Mouse (Mus musculus) layer of hippocampus, postnatal 10 days (tissue): ENCODE results near the gene Arid5b. TPM values are rescaled to one million over a fixed set of nuclear protein-coding genes. Genes with fewer than 3 reads are reported as not detected.
"Not testable (repeated sequence)": the region's sequence is repeated elsewhere in the genome, so short reads cannot be mapped to it uniquely, and the experiment has no call there.

Experiments used
- DNase-seq, 2 experiments: peaks; one replicate each; pipeline ENCODE4 v3.0.0; 2021; ENCODE audit warnings: low spot score in 2 of 2
- total RNA-seq, 2 experiments: library from RNA; stranded (reverse); gene quantifications; 2 replicates each; pipeline ENCODE4 v1.2.3; 2021

Arid5b gene
- total RNA-seq, 2 experiments from 2014 or later, result 16.0 to 18.2 TPM

GRCm38 (mm10) chr10:68119285-68119684 is 159.3 kb downstream of the Arid5b start:
- DNase-seq, result no peak

GRCm38 (mm10) chr10:68114955-68115354 is 163.6 kb downstream of the Arid5b start:
- no peak for DNase-seq

- DNase-seq, result no peak
These were observed 164.9 kb downstream of the Arid5b start for GRCm38 (mm10) chr10:68113645-68114044.

GRCm38 (mm10) chr10:68112983-68113382 is 165.6 kb downstream of the Arid5b start:
- DNase-seq, result no peak

GRCm38 (mm10) chr10:68110607-68111006 is 167.9 kb downstream of the Arid5b start:
- DNase-seq, result no peak

- DNase-seq, result peak in 1 of 2 experiments; percentile 27
These were observed 168.4 kb downstream of the Arid5b start for GRCm38 (mm10) chr10:68110182-68110581.

- DNase-seq, result no peak
These were observed 168.9 kb downstream of the Arid5b start for GRCm38 (mm10) chr10:68109651-68110050.

GRCm38 (mm10) chr10:68107716-68108115 is 170.8 kb downstream of the Arid5b start:
- no peak for DNase-seq

- no peak for DNase-seq
These were observed 172.1 kb downstream of the Arid5b start for GRCm38 (mm10) chr10:68106351-68106950.

GRCm38 (mm10) chr10:68104881-68105781 is 173.4 kb downstream of the Arid5b start:
- DNase-seq, result no peak

- DNase-seq, result no peak
These were observed 174.1 kb downstream of the Arid5b start for GRCm38 (mm10) chr10:68104481-68104880.

- DNase-seq, result no peak
These were observed 174.6 kb downstream of the Arid5b start for GRCm38 (mm10) chr10:68103988-68104387.

- no peak for DNase-seq
These were observed 175.3 kb downstream of the Arid5b start for GRCm38 (mm10) chr10:68103078-68103855.

- no peak for DNase-seq
These were observed 176.0 kb downstream of the Arid5b start for GRCm38 (mm10) chr10:68102566-68102965.

- no peak for DNase-seq
These were observed 177.3 kb downstream of the Arid5b start for GRCm38 (mm10) chr10:68101251-68101650.

GRCm38 (mm10) chr10:68100506-68100905 is 178.0 kb downstream of the Arid5b start:
- DNase-seq, result no peak

- DNase-seq, result not testable (repeated sequence)
These were observed 178.7 kb downstream of the Arid5b start for GRCm38 (mm10) chr10:68099801-68100200.

- no peak for DNase-seq
These were observed 180.5 kb downstream of the Arid5b start for GRCm38 (mm10) chr10:68097821-68098675.

- no peak for DNase-seq
These were observed 182.1 kb downstream of the Arid5b start for GRCm38 (mm10) chr10:68096395-68096794.

- DNase-seq, result no peak
These were observed 183.4 kb downstream of the Arid5b start for GRCm38 (mm10) chr10:68095136-68095535.

- no peak for DNase-seq
These were observed 185.0 kb downstream of the Arid5b start for GRCm38 (mm10) chr10:68093496-68093895.
